Mouse (Mus musculus) cerebellum, postnatal 4 days (tissue): ENCODE data around the gene Itpr1.
"Not testable (repeated sequence)": the region's sequence is repeated elsewhere in the genome, so short reads cannot be mapped to it uniquely, and the experiment has no call there.

ENCODE experiments used
- DNase-seq, 2 experiments: peaks; one replicate each; pipeline ENCODE4 v3.0.0; 2022; ENCODE audit warnings: low spot score in 2 of 2, mixed read lengths in 1 of 2

The Itpr1 gene

GRCm38 (mm10) chr6:108544917-108545316 lies 332.0 kb downstream of the Itpr1 start:
- no peak for DNase-seq

- DNase-seq = no peak
Measured at GRCm38 (mm10) chr6:108545464-108545863, 332.6 kb downstream of the Itpr1 start.

GRCm38 (mm10) chr6:108548413-108548812 lies 335.5 kb downstream of the Itpr1 start:
- no peak for DNase-seq

- DNase-seq = no peak
Measured at GRCm38 (mm10) chr6:108549495-108549935, 336.6 kb downstream of the Itpr1 start.

GRCm38 (mm10) chr6:108551725-108552620 lies 339.1 kb downstream of the Itpr1 start:
- DNase-seq = no peak

GRCm38 (mm10) chr6:108553013-108553412 lies 340.1 kb downstream of the Itpr1 start:
- no peak for DNase-seq

GRCm38 (mm10) chr6:108553536-108553935 lies 340.6 kb downstream of the Itpr1 start:
- no peak for DNase-seq

- DNase-seq = no peak
Measured at GRCm38 (mm10) chr6:108554389-108554788, 341.5 kb downstream of the Itpr1 start.

GRCm38 (mm10) chr6:108554878-108555277 lies 342.0 kb downstream of the Itpr1 start:
- no peak for DNase-seq

- DNase-seq = no peak
Measured at GRCm38 (mm10) chr6:108557576-108558322, 344.9 kb downstream of the Itpr1 start.

- not testable (repeated sequence) for DNase-seq
Measured at GRCm38 (mm10) chr6:108559226-108559625, 346.3 kb downstream of the Itpr1 start.

- no peak for DNase-seq
Measured at GRCm38 (mm10) chr6:108562971-108563370, 350.1 kb downstream of the Itpr1 start.

- not testable (repeated sequence) for DNase-seq
Measured at GRCm38 (mm10) chr6:108565447-108565846, 352.6 kb downstream of the Itpr1 start.

GRCm38 (mm10) chr6:108566549-108566948 lies 353.7 kb downstream of the Itpr1 start:
- DNase-seq = no peak

- DNase-seq = no peak
Measured at GRCm38 (mm10) chr6:108569460-108570187, 356.7 kb downstream of the Itpr1 start.

- DNase-seq = no peak
Measured at GRCm38 (mm10) chr6:108570351-108571041, 357.6 kb downstream of the Itpr1 start.

- peak; percentile 29 to 52 for DNase-seq
Measured at GRCm38 (mm10) chr6:108571042-108571590, 358.2 kb downstream of the Itpr1 start.

- DNase-seq = no peak
Measured at GRCm38 (mm10) chr6:108572646-108573045, 359.8 kb downstream of the Itpr1 start.

- no peak for DNase-seq
Measured at GRCm38 (mm10) chr6:108577056-108577455, 364.2 kb downstream of the Itpr1 start.

GRCm38 (mm10) chr6:108588426-108588825 lies 375.5 kb downstream of the Itpr1 start:
- DNase-seq = no peak

- DNase-seq = no peak
Measured at GRCm38 (mm10) chr6:108592227-108592626, 379.3 kb downstream of the Itpr1 start.
